Mouse (Mus musculus): ENCODE data around the gene Ms4a15.

DNA sequence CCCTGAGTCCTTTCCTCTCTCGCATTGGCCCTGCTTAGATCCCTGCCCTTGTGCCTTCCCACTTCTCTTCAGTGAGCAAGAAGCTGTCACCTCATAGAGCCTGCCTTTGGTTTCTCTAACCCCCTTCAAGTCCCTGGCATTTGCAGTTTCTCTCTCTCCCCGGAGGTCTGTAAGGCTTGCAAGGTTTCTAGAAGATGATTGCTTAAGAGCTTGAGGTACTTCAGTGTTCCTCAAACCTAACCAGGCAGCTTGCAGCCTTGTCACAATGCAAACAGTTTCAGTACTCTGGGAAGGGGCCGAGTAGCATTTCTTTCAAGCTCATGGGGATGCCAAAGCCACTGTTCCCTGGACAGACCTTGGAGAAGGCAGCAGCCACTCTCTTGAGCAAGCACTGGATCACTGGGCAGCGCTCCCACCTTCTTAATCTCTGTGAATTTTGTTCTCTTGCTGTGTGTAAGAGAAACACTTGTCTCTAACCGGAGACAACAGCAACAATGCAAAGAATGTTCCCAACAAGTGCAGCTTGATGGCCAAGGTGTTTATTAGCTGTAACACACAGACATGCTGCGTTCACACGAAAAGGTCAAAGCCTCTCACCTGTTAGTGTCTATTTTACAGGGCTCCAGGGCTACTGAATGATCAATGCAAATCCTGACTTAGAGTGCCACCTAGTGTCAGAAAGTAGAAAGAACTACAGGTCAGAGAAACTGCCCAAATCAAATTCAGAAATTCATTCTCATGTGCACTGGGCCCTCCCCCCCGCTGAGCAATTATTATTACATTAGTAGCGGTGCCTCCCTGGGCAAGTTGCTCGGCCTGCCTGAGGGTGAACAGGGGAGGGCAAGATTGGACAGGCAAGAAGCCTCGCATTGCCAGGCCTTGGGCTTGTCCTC, 33.7 kb downstream of the Ms4a15 start:
- TF ChIP-seq MAX (IDR thresholded peaks at IDR 0.05; ENCODE audit: low read length) = no peak
- TF ChIP-seq MAZ (IDR thresholded peaks at IDR 0.05; ENCODE audit: low read depth, low read length) = no peak
- no peak for TF ChIP-seq GABPA (IDR thresholded peaks at IDR 0.05; ENCODE audit: insufficient replicate concordance, low read depth, low read length)
- TF ChIP-seq CTCF (conservative IDR thresholded peaks at IDR 0.05 in 1 of 2, IDR thresholded peaks at IDR 0.05 in 1 of 2; ENCODE audit: low read depth in 2 of 2, low read length in 2 of 2) = peak; percentile 54 to 95; a peak in 3 of 4 replicates
- no peak for TF ChIP-seq POLR2A (IDR thresholded peaks at IDR 0.05; ENCODE audit: low read depth, low read length)
- TF ChIP-seq EP300 (IDR thresholded peaks at IDR 0.05; ENCODE audit: low read length) = no peak
- TF ChIP-seq RAD21 (IDR thresholded peaks at IDR 0.05; ENCODE audit: low read depth, low read length) = peak; percentile 97
- no peak for TF ChIP-seq HCFC1 (IDR thresholded peaks at IDR 0.05; ENCODE audit: low read depth, low read length)
- TF ChIP-seq SMC3 (IDR thresholded peaks at IDR 0.05; ENCODE audit: low read depth, low read length) = peak; percentile 92
- no peak for TF ChIP-seq USF1 (IDR thresholded peaks at IDR 0.05; ENCODE audit: low read depth, low read length)
- no peak for TF ChIP-seq PAX5 (IDR thresholded peaks at IDR 0.05; ENCODE audit: low read length)

Measured in CH12.LX (cell line).